9 mouse cellular contexts compared by ENCODE assay signal in the genomic region with DNA sequence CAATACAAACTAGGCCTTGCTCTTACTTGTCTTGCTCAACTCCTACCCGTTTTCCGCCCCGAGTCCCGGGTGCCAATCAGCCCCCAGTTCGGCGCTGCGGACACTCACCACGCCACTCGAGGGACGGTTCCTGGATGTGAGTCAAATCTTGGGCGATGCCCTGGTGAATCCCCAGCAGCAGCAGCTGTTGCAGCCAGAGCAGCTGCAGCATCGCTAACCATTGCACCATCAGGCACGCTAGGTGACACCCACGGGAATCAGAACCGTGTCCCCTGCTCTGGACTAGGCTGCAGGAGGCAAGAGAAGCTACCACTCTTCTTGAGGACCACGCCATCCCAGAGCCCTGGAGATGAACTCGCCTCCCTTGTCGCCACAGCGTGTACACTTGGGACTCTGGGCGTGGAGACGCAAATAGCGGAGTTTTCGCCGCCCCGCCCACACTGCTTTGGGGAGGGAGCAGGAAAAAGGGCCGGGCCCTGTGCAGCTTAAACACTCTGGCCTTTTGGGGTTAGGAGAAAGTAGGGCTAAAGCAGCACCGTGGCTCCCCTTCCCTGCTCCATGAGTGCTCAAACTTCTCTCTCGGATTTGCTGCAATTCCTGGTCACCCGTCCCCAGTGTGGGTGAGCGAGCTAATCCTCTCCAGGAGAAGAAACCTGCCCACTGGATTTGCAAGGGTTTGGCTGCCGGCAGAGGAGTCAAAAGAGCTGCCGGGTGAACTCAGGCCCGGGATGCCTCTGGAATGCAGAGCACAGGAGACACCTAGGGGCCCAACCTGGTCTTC. TPM values are rescaled to one million over a fixed set of nuclear protein-coding genes. Genes with fewer than 3 reads are reported as not detected.
A peak's percentile ranks its signal among the peaks of the same experiment; 100 is the strongest.
DNase-seq lines count a peak whose midpoint lies in the region; ATAC-seq and TF ChIP-seq lines count a peak whose summit lies in the region.
"Had no signal": no experiment of that assay in that cellular context is flagged by ENCODE, and none has a peak within 500 bp of the region (broad histone marks: within the 10 kb centered on the region; RNA-seq: fewer than 3 reads in every experiment).

TSS of gene Pla2r1 (minus strand) at position 407 of the 781 bp plus-strand sequence.

- H3K4me3 ChIP-seq in left cerebral cortex, adult 2 months = peak within 1 kb of the TSS; percentile 37
- peak within 1 kb of the TSS; percentile 67 for H3K4me3 ChIP-seq in kidney, adult 2 months (ENCODE audit: insufficient read depth, low read depth, low read length)
- H3K4me3 ChIP-seq in lung, embryonic 15.5 days = peak within 1 kb of the TSS; percentile 46

- peak; percentile 88 for ATAC-seq in lung, embryonic 15.5 days (ENCODE audit: borderline replicate concordance, extremely low read depth, low FRiP score, low TSS enrichment)

- TF ChIP-seq POLR2A in kidney, adult 2 months (IDR thresholded peaks at IDR 0.05; ENCODE audit: low read depth, low read length) = peak; percentile 36

- H3K4me1 ChIP-seq in kidney, adult 2 months (ENCODE audit: control insufficient read depth, insufficient read depth, low read length) = no peaks in the 10 kb centered on the region
- H3K4me1 ChIP-seq in lung, embryonic 15.5 days = peaks cover 15% of the 10 kb centered on the region

- intact Hi-C loops in left cerebral cortex, adult 2 months (cut with DNase I) = no loop called here
- intact Hi-C loops in left cerebral cortex, postnatal 14 days (cut with DNase I) = no loop called here

- TF ChIP-seq CTCF in left cerebral cortex, adult 2 months (IDR thresholded peaks at IDR 0.05) = peak; percentile 4
- 0 out of 2 replicates have a peak, but pooled peaks have one; percentile 21 for TF ChIP-seq CTCF in kidney, adult 2 months (conservative IDR thresholded peaks at IDR 0.05; ENCODE audit: insufficient read depth, insufficient read length, low read depth, low read length)

- H3K9ac ChIP-seq in lung, embryonic 15.5 days = peak within 1 kb of the TSS; percentile 19

- H3K27me3 ChIP-seq in kidney, adult 2 months (replicated peaks; ENCODE audit: control insufficient read depth, insufficient read depth, low read length) = no peaks in the 10 kb centered on the region
- H3K27me3 ChIP-seq in lung, embryonic 15.5 days = no peaks in the 10 kb centered on the region

- 7% methylated on average over 33 of the region's 33 CpGs for WGBS in kidney, adult 2 months
- WGBS in lung, embryonic 15.5 days = 2% methylated on average over 33 of the region's 33 CpGs

- H3K9me3 ChIP-seq in lung, embryonic 15.5 days = no peaks in the 10 kb centered on the region
- H3K9me3 ChIP-seq: G1E had no signal

- no peak within 1 kb of the TSS for H3K27ac ChIP-seq in left cerebral cortex, adult 2 months
- H3K27ac ChIP-seq in kidney, adult 2 months (ENCODE audit: insufficient read depth, low read depth, low read length) = peak within 1 kb of the TSS; percentile 47
- H3K27ac ChIP-seq in lung, embryonic 15.5 days = no peak within 1 kb of the TSS

- H3K4me2 ChIP-seq in lung, embryonic 15.5 days = peak within 1 kb of the TSS; percentile 80

- H3K36me3 ChIP-seq in kidney, adult 2 months (ENCODE audit: control insufficient read depth, insufficient read depth, low read length) = no peaks in the 10 kb centered on the region
- H3K36me3 ChIP-seq in lung, embryonic 15.5 days = no peaks in the 10 kb centered on the region
- H3K36me3 ChIP-seq: G1E had no signal

- peak in 1 of 2 experiments; percentile 18 for DNase-seq in left cerebral cortex, adult 2 months (ENCODE audit: extremely low spot score in 1 of 2, low spot score in 2 of 2)
- DNase-seq in left cerebral cortex, postnatal 14 days (ENCODE audit: low spot score in 2 of 2) = no peak
- peak; percentile 70 for DNase-seq in embryo, embryonic 11 days
- peak; percentile 56 for DNase-seq in heart, adult 8-10 months (ENCODE audit: low spot score)
- DNase-seq in kidney, adult 2 months = peak; percentile 76
- DNase-seq in ovary, postnatal 10 days (ENCODE audit: low spot score) = peak; percentile 18
- DNase-seq in frontal cortex, postnatal 14 days (ENCODE audit: low spot score in 2 of 2) = no peak

RNA-seq across cellular contexts. Expression of gene Pla2r1, which starts in this region (rescaled TPM):
- under 1 TPM; 0.23 to 0.28 TPM for total RNA-seq in left cerebral cortex, adult 2 months (2021)
- total RNA-seq in left cerebral cortex, postnatal 14 days (2021) = under 1 TPM; 0.46 to 0.66 TPM
- total RNA-seq in heart, adult 8-10 months (2022) = 1 to 10 TPM; 1.4 to 3.0 (median 1.5) TPM
- 4.6 and 4.8 TPM in 2 replicates for polyA plus RNA-seq in kidney, adult 2 months (2012; rRNA removed)
- polyA plus RNA-seq in lung, embryonic 15.5 days (2015; fragmentation: Nextera tagmentation; extraction: Ambion mirVana) = 2.9 and 3.2 TPM in 2 replicates
- polyA plus RNA-seq: G1E had no signal

Comparison
In these comparisons a context has a peak if more than half of its experiments do, and no peak if none do; other contexts are left out.
1. DNase-seq: peak in embryo, embryonic 11 days (single experiment), heart, adult 8-10 months (single experiment), kidney, adult 2 months (single experiment) and ovary, postnatal 10 days (single experiment); none in left cerebral cortex, postnatal 14 days (0 of 2) and frontal cortex, postnatal 14 days (0 of 2).
2. Peak in every context shown above with its lines, with median percentiles within 50 percentile points of each other: H3K4me3 ChIP-seq.